In genomic region chr7:142566512-142566911, GRCm38 (mm10) we compare ENCODE assay signal across 18 mouse cellular contexts. TPM values are rescaled to one million over a fixed set of nuclear protein-coding genes. Genes with fewer than 3 reads are reported as not detected.
A peak's percentile ranks its signal among the peaks of the same experiment; 100 is the strongest.
DNase-seq lines count a peak whose midpoint lies in the region; ATAC-seq and TF ChIP-seq lines count a peak whose summit lies in the region.
"Had no signal": no experiment of that assay in that cellular context is flagged by ENCODE, and none has a peak within 500 bp of the region (broad histone marks: within the 10 kb centered on the region; RNA-seq: fewer than 3 reads in every experiment).

No protein-coding gene starts in this region.

- ATAC-seq in heart, embryonic 13.5 days (ENCODE audit: extremely low read depth, insufficient number of reproducible peaks, low FRiP score, low TSS enrichment) = no peak
- no peak for ATAC-seq in intestine, embryonic 15.5 days
- ATAC-seq in liver, embryonic 14.5 days (ENCODE audit: insufficient read depth) = peak; percentile 37
- ATAC-seq in neural tube, embryonic 15.5 days (ENCODE audit: low FRiP score) = no peak
- ATAC-seq: Patski had no signal

- H3K4me2 ChIP-seq in heart, embryonic 13.5 days = no peak overlapping the region
- H3K4me2 ChIP-seq in intestine, embryonic 15.5 days (replicated peaks) = no peak overlapping the region
- H3K4me2 ChIP-seq in liver, embryonic 14.5 days (ENCODE audit: low read depth) = no peak overlapping the region
- no peak overlapping the region for H3K4me2 ChIP-seq in neural tube, embryonic 15.5 days
- H3K4me2 ChIP-seq: forebrain, embryonic 12.5 days; kidney, embryonic 15.5 days had no signal

- no peak overlapping the region for H3K4me3 ChIP-seq in heart, embryonic 13.5 days
- H3K4me3 ChIP-seq in embryonic facial prominence, embryonic 10.5 days = no peak overlapping the region
- no peak overlapping the region for H3K4me3 ChIP-seq in intestine, embryonic 15.5 days (replicated peaks)
- H3K4me3 ChIP-seq in liver, embryonic 14.5 days (ENCODE audit: insufficient read depth in 1 of 2, low read depth in 2 of 2, low read length in 2 of 2) = no peak overlapping the region
- no peak overlapping the region for H3K4me3 ChIP-seq in neural tube, embryonic 15.5 days (replicated peaks)
- H3K4me3 ChIP-seq: forebrain, embryonic 12.5 days; hindbrain, embryonic 10.5 days; kidney, embryonic 15.5 days had no signal

- no peaks in the 10 kb centered on the region for H3K9me3 ChIP-seq in heart, embryonic 13.5 days
- no peaks in the 10 kb centered on the region for H3K9me3 ChIP-seq in embryonic facial prominence, embryonic 10.5 days
- no peaks in the 10 kb centered on the region for H3K9me3 ChIP-seq in intestine, embryonic 15.5 days
- H3K9me3 ChIP-seq in liver, embryonic 14.5 days (ENCODE audit: control insufficient read depth, low read length) = no peaks in the 10 kb centered on the region
- H3K9me3 ChIP-seq in neural tube, embryonic 15.5 days (replicated peaks) = no peaks in the 10 kb centered on the region
- H3K9me3 ChIP-seq: forebrain, embryonic 12.5 days; hindbrain, embryonic 10.5 days; kidney, embryonic 15.5 days had no signal

- H3K9ac ChIP-seq in heart, embryonic 13.5 days = no peak overlapping the region
- H3K9ac ChIP-seq in intestine, embryonic 15.5 days = no peak overlapping the region
- H3K9ac ChIP-seq in liver, embryonic 14.5 days (replicated peaks) = no peak overlapping the region
- H3K9ac ChIP-seq in neural tube, embryonic 15.5 days (replicated peaks) = no peak overlapping the region
- H3K9ac ChIP-seq: forebrain, embryonic 12.5 days; kidney, embryonic 15.5 days had no signal

- peak; percentile 53 for TF ChIP-seq EP300 in liver, embryonic 14.5 days (IDR thresholded peaks at IDR 0.05; ENCODE audit: low read depth)

- DNase-seq in heart, adult 9 months (ENCODE audit: low spot score in 2 of 2) = no peak
- no peak for DNase-seq in embryonic facial prominence, embryonic 10.5 days (ENCODE audit: low spot score)
- peak in 1 of 3 experiments; percentile 41 for DNase-seq in liver, embryonic 14.5 days (ENCODE audit: low read depth in 3 of 3, low spot score in 3 of 3)
- no peak for DNase-seq in layer of hippocampus, adult 18-20 months (ENCODE audit: low spot score in 2 of 2)
- DNase-seq in layer of hippocampus, adult 11-12 months (ENCODE audit: low spot score) = no peak
- DNase-seq: adrenal gland, postnatal 36 days; cerebellum, adult 8-10 months; embryo, embryonic 11 days; gastrocnemius, postnatal 36 days; left cerebral cortex, postnatal 4 days; thymus, postnatal 36 days had no signal

- no peak for TF ChIP-seq CTCF in liver, embryonic 14.5 days (IDR thresholded peaks at IDR 0.05; ENCODE audit: low read depth)

- H3K4me1 ChIP-seq in heart, embryonic 13.5 days = peaks cover 94% of the 10 kb centered on the region
- H3K4me1 ChIP-seq in embryonic facial prominence, embryonic 10.5 days = peaks cover 86% of the 10 kb centered on the region
- H3K4me1 ChIP-seq in intestine, embryonic 15.5 days (replicated peaks) = peaks cover 77% of the 10 kb centered on the region
- H3K4me1 ChIP-seq in liver, embryonic 14.5 days (replicated peaks; ENCODE audit: control insufficient read depth in 2 of 2, insufficient read depth in 2 of 2, low read length in 1 of 2) = peaks cover 0 to 49% of the 10 kb centered on the region in 2 experiments; a peak in 2 of 4 replicates
- peaks cover 23% of the 10 kb centered on the region for H3K4me1 ChIP-seq in neural tube, embryonic 15.5 days

- H3K36me3 ChIP-seq in heart, embryonic 13.5 days = no peaks in the 10 kb centered on the region
- H3K36me3 ChIP-seq in embryonic facial prominence, embryonic 10.5 days (replicated peaks) = no peaks in the 10 kb centered on the region
- no peaks in the 10 kb centered on the region for H3K36me3 ChIP-seq in intestine, embryonic 15.5 days
- no peaks in the 10 kb centered on the region for H3K36me3 ChIP-seq in liver, embryonic 14.5 days (replicated peaks; ENCODE audit: control insufficient read depth, insufficient read depth, low read depth)
- H3K36me3 ChIP-seq in neural tube, embryonic 15.5 days = no peaks in the 10 kb centered on the region
- H3K36me3 ChIP-seq: forebrain, embryonic 12.5 days; hindbrain, embryonic 10.5 days; kidney, embryonic 15.5 days had no signal

- no peaks in the 10 kb centered on the region for H3K27me3 ChIP-seq in heart, embryonic 13.5 days (replicated peaks)
- H3K27me3 ChIP-seq in embryonic facial prominence, embryonic 10.5 days (replicated peaks; ENCODE audit: low read depth, poor library complexity, severe bottlenecking) = no peaks in the 10 kb centered on the region
- no peaks in the 10 kb centered on the region for H3K27me3 ChIP-seq in intestine, embryonic 15.5 days (replicated peaks)
- no peaks in the 10 kb centered on the region for H3K27me3 ChIP-seq in liver, embryonic 14.5 days (ENCODE audit: control insufficient read depth, insufficient read depth, low read length)
- H3K27me3 ChIP-seq in neural tube, embryonic 15.5 days (replicated peaks) = 0 out of 2 replicates have a peak, but pooled peaks cover 2% of the 10 kb centered on the region
- H3K27me3 ChIP-seq: forebrain, embryonic 12.5 days; kidney, embryonic 15.5 days; Patski had no signal

- H3K27ac ChIP-seq in heart, embryonic 13.5 days (replicated peaks) = peak overlapping the region; percentile 94
- H3K27ac ChIP-seq in embryonic facial prominence, embryonic 10.5 days (replicated peaks) = peak overlapping the region; percentile 59
- H3K27ac ChIP-seq in intestine, embryonic 15.5 days = peak overlapping the region; percentile 49
- peak overlapping the region; percentile 56; the same call in 1 of the 2 replicates for H3K27ac ChIP-seq in liver, embryonic 14.5 days
- H3K27ac ChIP-seq in neural tube, embryonic 15.5 days (replicated peaks) = no peak overlapping the region
- H3K27ac ChIP-seq: forebrain, embryonic 12.5 days had no signal

- WGBS in heart, embryonic 13.5 days = 76% methylated on average over 9 of the region's 9 CpGs
- WGBS in embryonic facial prominence, embryonic 10.5 days = 78% methylated on average over 9 of the region's 9 CpGs
- WGBS in intestine, embryonic 15.5 days = 45% methylated on average over 9 of the region's 9 CpGs
- 38% methylated on average over 9 of the region's 9 CpGs for WGBS in liver, embryonic 14.5 days (ENCODE audit: insufficient replicate concordance)
- 85% methylated on average over 9 of the region's 9 CpGs for WGBS in neural tube, embryonic 15.5 days

RNA-seq across cellular contexts. Expression of gene Mrpl23, which starts 34.0 kb away (rescaled TPM):
- polyA plus RNA-seq in heart, embryonic 13.5 days (2015; fragmentation: Nextera tagmentation; extraction: Ambion mirVana) = 15.6 and 17.7 TPM in 2 replicates
- 18.1 and 22.4 TPM in 2 replicates for polyA plus RNA-seq in embryonic facial prominence, embryonic 10.5 days (2016; fragmentation: Nextera tagmentation; extraction: Ambion mirVana)
- 44.9 and 57.4 TPM in 2 replicates for polyA plus RNA-seq in intestine, embryonic 15.5 days (2015; fragmentation: Nextera tagmentation; extraction: Ambion mirVana)
- polyA plus RNA-seq in liver, embryonic 14.5 days (2012; rRNA removed) = 24.4 and 45.9 TPM in 2 replicates
- 11.1 and 14.4 TPM in 2 replicates for polyA plus RNA-seq in liver, embryonic 14.5 days (2014; fragmentation: Nextera tagmentation; extraction: Ambion mirVana)
- 1 to 10 TPM; 6.8 to 8.4 TPM for total RNA-seq in layer of hippocampus, adult 18-20 months (2021)
- polyA plus RNA-seq in neural tube, embryonic 15.5 days (2015; fragmentation: Nextera tagmentation; extraction: Ambion mirVana) = 21.0 and 27.9 TPM in 2 replicates
